Mouse (Mus musculus) kidney, postnatal 4 days (tissue): ENCODE data around the gene Vdr.

Experiments used
- DNase-seq, 2 experiments: peaks; one replicate each; pipeline ENCODE4 v3.0.0; 2021; ENCODE audit warnings: mixed read lengths in 2 of 2

Vdr gene

GRCm38 (mm10) chr15:97828221-97828842 is 82.1 kb downstream of the Vdr start:
- DNase-seq: no peak

- DNase-seq: no peak
Observed at GRCm38 (mm10) chr15:97827401-97827800, 83.0 kb downstream of the Vdr start.

GRCm38 (mm10) chr15:97826588-97827261 is 83.7 kb downstream of the Vdr start:
- DNase-seq: no peak

GRCm38 (mm10) chr15:97825941-97826587 is 84.4 kb downstream of the Vdr start:
- no peak for DNase-seq

- DNase-seq: peak; percentile 84 to 91
Observed at GRCm38 (mm10) chr15:97825071-97825940, 85.1 kb downstream of the Vdr start.

- DNase-seq: no peak
Observed at GRCm38 (mm10) chr15:97824042-97824441, 86.4 kb downstream of the Vdr start.

GRCm38 (mm10) chr15:97823479-97823878 is 87.0 kb downstream of the Vdr start:
- no peak for DNase-seq

- DNase-seq: peak in 1 of 2 experiments; percentile 31
Observed at GRCm38 (mm10) chr15:97822545-97823228, 87.7 kb downstream of the Vdr start.

- DNase-seq: peak in 1 of 2 experiments; percentile 26
Observed at GRCm38 (mm10) chr15:97821983-97822363, 88.5 kb downstream of the Vdr start.

- DNase-seq: peak in 1 of 2 experiments; percentile 59
Observed at GRCm38 (mm10) chr15:97821321-97821982, 89.0 kb downstream of the Vdr start.

GRCm38 (mm10) chr15:97819937-97820336 is 90.5 kb downstream of the Vdr start:
- DNase-seq: no peak

GRCm38 (mm10) chr15:97816199-97816994 is 94.0 kb downstream of the Vdr start:
- DNase-seq: no peak

- no peak for DNase-seq
Observed at GRCm38 (mm10) chr15:97815254-97815653, 95.2 kb downstream of the Vdr start.

- DNase-seq: no peak
Observed at GRCm38 (mm10) chr15:97814703-97815102, 95.7 kb downstream of the Vdr start.

GRCm38 (mm10) chr15:97813452-97814204 is 96.8 kb downstream of the Vdr start:
- peak in 1 of 2 experiments; percentile 72 for DNase-seq

- DNase-seq: no peak
Observed at GRCm38 (mm10) chr15:97812875-97813274, 97.6 kb downstream of the Vdr start.

GRCm38 (mm10) chr15:97812126-97812525 is 98.3 kb downstream of the Vdr start:
- DNase-seq: peak in 1 of 2 experiments; percentile 58

GRCm38 (mm10) chr15:97811307-97811706 is 99.1 kb downstream of the Vdr start:
- no peak for DNase-seq

- DNase-seq: no peak
Observed at GRCm38 (mm10) chr15:97810399-97810798, 100.0 kb downstream of the Vdr start.

- DNase-seq: peak; percentile 70 to 77
Observed at GRCm38 (mm10) chr15:97809942-97810341, 100.5 kb downstream of the Vdr start.
